ENCODE assay signal across 28 mouse cellular contexts in genomic region chr10:73519438-73519837, GRCm38 (mm10).
DNase-seq lines count a peak whose midpoint lies in the region; ATAC-seq and TF ChIP-seq lines count a peak whose summit lies in the region.
"Had no signal": no experiment of that assay in that cellular context is flagged by ENCODE, and none has a peak within 500 bp of the region (broad histone marks: within the 10 kb centered on the region; RNA-seq: fewer than 3 reads in every experiment).

No protein-coding gene starts in this region.

- ATAC-seq in embryonic facial prominence, embryonic 11.5 days (replicated peaks; ENCODE audit: insufficient number of reproducible peaks, low FRiP score, low TSS enrichment, low read depth) = no peak
- ATAC-seq in limb, embryonic 14.5 days (ENCODE audit: low FRiP score, low read depth) = no peak
- no peak for ATAC-seq in hindbrain, postnatal 0 days
- ATAC-seq in granulocyte monocyte progenitor cell, adult 5-6 weeks (replicated peaks; ENCODE audit: poor library complexity, severe bottlenecking) = no peak
- ATAC-seq: CD4-positive, CD25-positive, alpha-beta regulatory T cell, adult 4 months; forebrain, embryonic 15.5 days; hindbrain, embryonic 16.5 days; intestine, postnatal 0 days had no signal

- H3K4me1 ChIP-seq in embryonic facial prominence, embryonic 11.5 days (ENCODE audit: control insufficient read depth, insufficient read depth, low read length) = no peaks in the 10 kb centered on the region
- no peaks in the 10 kb centered on the region for H3K4me1 ChIP-seq in limb, embryonic 14.5 days (ENCODE audit: control insufficient read depth, insufficient read depth, low read length)
- no peaks in the 10 kb centered on the region for H3K4me1 ChIP-seq in hindbrain, postnatal 0 days (ENCODE audit: insufficient read depth, low read length)
- H3K4me1 ChIP-seq: embryonic facial prominence, embryonic 12.5 days; forebrain, embryonic 12.5 days; forebrain, embryonic 15.5 days; heart, embryonic 12.5 days; heart, embryonic 15.5 days; hindbrain, embryonic 10.5 days; hindbrain, embryonic 13.5 days had no signal

- 64% methylated on average over 3 of the region's 3 CpGs for WGBS in embryonic facial prominence, embryonic 11.5 days
- 21% methylated on average over 3 of the region's 3 CpGs for WGBS in limb, embryonic 14.5 days
- WGBS in hindbrain, postnatal 0 days = 85% methylated on average over 3 of the region's 3 CpGs

- H3K9ac ChIP-seq in embryonic facial prominence, embryonic 11.5 days (replicated peaks; ENCODE audit: low read length) = no peak overlapping the region
- H3K9ac ChIP-seq in limb, embryonic 14.5 days (ENCODE audit: low read depth, low read length, severe bottlenecking) = no peak overlapping the region
- H3K9ac ChIP-seq in hindbrain, postnatal 0 days (replicated peaks; ENCODE audit: low read length) = no peak overlapping the region
- H3K9ac ChIP-seq: embryonic facial prominence, embryonic 12.5 days; forebrain, embryonic 12.5 days; forebrain, embryonic 15.5 days; heart, embryonic 12.5 days; heart, embryonic 15.5 days; hindbrain, embryonic 13.5 days had no signal

- TF ChIP-seq CTCF in hindbrain, postnatal 0 days (IDR thresholded peaks at IDR 0.05; ENCODE audit: low read depth) = no peak

- DNase-seq in embryo, embryonic 11 days = peak; percentile 45
- DNase-seq in embryonic facial prominence, embryonic 11.5 days (ENCODE audit: low spot score) = peak; percentile 38
- peak; percentile 33 for DNase-seq in hindlimb bud, embryonic 11.5 days (ENCODE audit: extremely low spot score, low read depth, low spot score)
- peak; percentile 25 for DNase-seq in limb, embryonic 14.5 days (ENCODE audit: low spot score)
- DNase-seq in kidney, adult 8-10 months = no peak
- DNase-seq in cerebellum, postnatal 4 days (ENCODE audit: low spot score in 2 of 2) = no peak
- DNase-seq in hindbrain, postnatal 0 days (ENCODE audit: low spot score) = no peak
- DNase-seq: adrenal gland, adult 8-10 months; adrenal gland, postnatal 25 days; cerebellum, adult 11-12 months; cerebellum, adult 8-10 months; cerebellum, postnatal 10 days; gastrocnemius, postnatal 14 days; heart, adult 18-20 months; heart, postnatal 10 days; heart, postnatal 36 days had no signal

- no peaks in the 10 kb centered on the region for H3K36me3 ChIP-seq in embryonic facial prominence, embryonic 11.5 days (replicated peaks; ENCODE audit: control insufficient read depth, insufficient read depth, low read depth, low read length)
- no peaks in the 10 kb centered on the region for H3K36me3 ChIP-seq in limb, embryonic 14.5 days (ENCODE audit: control insufficient read depth, insufficient read depth, low read length)
- H3K36me3 ChIP-seq in hindbrain, postnatal 0 days (ENCODE audit: insufficient read depth, low read length) = no peaks in the 10 kb centered on the region
- H3K36me3 ChIP-seq: embryonic facial prominence, embryonic 12.5 days; forebrain, embryonic 12.5 days; forebrain, embryonic 15.5 days; heart, embryonic 12.5 days; heart, embryonic 15.5 days; hindbrain, embryonic 10.5 days; hindbrain, embryonic 13.5 days had no signal

- no peak overlapping the region for H3K4me3 ChIP-seq in embryonic facial prominence, embryonic 11.5 days (ENCODE audit: low read depth, low read length)
- H3K4me3 ChIP-seq in limb, embryonic 14.5 days (replicated peaks; ENCODE audit: low read length) = no peak overlapping the region
- H3K4me3 ChIP-seq in hindbrain, postnatal 0 days (ENCODE audit: low read length) = no peak overlapping the region
- H3K4me3 ChIP-seq: embryonic facial prominence, embryonic 12.5 days; erythroblast, embryonic 14.5 days; forebrain, embryonic 12.5 days; forebrain, embryonic 15.5 days; heart, embryonic 12.5 days; heart, embryonic 15.5 days; hindbrain, embryonic 10.5 days; hindbrain, embryonic 13.5 days had no signal

- no peaks in the 10 kb centered on the region for H3K27me3 ChIP-seq in embryonic facial prominence, embryonic 11.5 days (ENCODE audit: control insufficient read depth, insufficient read depth, low read length)
- no peaks in the 10 kb centered on the region for H3K27me3 ChIP-seq in limb, embryonic 14.5 days (ENCODE audit: control insufficient read depth, insufficient read depth, low read length)
- no peaks in the 10 kb centered on the region for H3K27me3 ChIP-seq in hindbrain, postnatal 0 days (ENCODE audit: insufficient read depth, low read length)
- H3K27me3 ChIP-seq: embryonic facial prominence, embryonic 12.5 days; forebrain, embryonic 12.5 days; forebrain, embryonic 15.5 days; heart, embryonic 12.5 days; heart, embryonic 15.5 days; hindbrain, embryonic 13.5 days had no signal

- TF ChIP-seq POLR2A in limb, embryonic 14.5 days (IDR thresholded peaks at IDR 0.05; ENCODE audit: borderline replicate concordance, extremely low read depth, insufficient read depth, insufficient read length) = no peak

- no peak overlapping the region for H3K4me2 ChIP-seq in embryonic facial prominence, embryonic 11.5 days (ENCODE audit: low read depth, low read length)
- H3K4me2 ChIP-seq in limb, embryonic 14.5 days (replicated peaks; ENCODE audit: low read depth, low read length, severe bottlenecking) = no peak overlapping the region
- no peak overlapping the region for H3K4me2 ChIP-seq in hindbrain, postnatal 0 days (ENCODE audit: low read depth, low read length)
- H3K4me2 ChIP-seq: embryonic facial prominence, embryonic 12.5 days; forebrain, embryonic 12.5 days; forebrain, embryonic 15.5 days; heart, embryonic 12.5 days; heart, embryonic 15.5 days; hindbrain, embryonic 13.5 days had no signal

- H3K9me3 ChIP-seq in embryonic facial prominence, embryonic 11.5 days (replicated peaks; ENCODE audit: control insufficient read depth, low read length) = no peaks in the 10 kb centered on the region
- H3K9me3 ChIP-seq in limb, embryonic 14.5 days (ENCODE audit: control insufficient read depth, low read length) = no peaks in the 10 kb centered on the region
- H3K9me3 ChIP-seq in hindbrain, postnatal 0 days (ENCODE audit: low read length) = no peaks in the 10 kb centered on the region
- H3K9me3 ChIP-seq: embryonic facial prominence, embryonic 12.5 days; forebrain, embryonic 12.5 days; forebrain, embryonic 15.5 days; heart, embryonic 12.5 days; heart, embryonic 15.5 days; hindbrain, embryonic 10.5 days; hindbrain, embryonic 13.5 days had no signal

- no peak overlapping the region for H3K27ac ChIP-seq in embryonic facial prominence, embryonic 11.5 days (replicated peaks; ENCODE audit: low read depth, low read length)
- no peak overlapping the region for H3K27ac ChIP-seq in limb, embryonic 14.5 days (replicated peaks; ENCODE audit: low read depth, low read length)
- no peak overlapping the region for H3K27ac ChIP-seq in hindbrain, postnatal 0 days
- H3K27ac ChIP-seq: embryonic facial prominence, embryonic 12.5 days; forebrain, embryonic 12.5 days; forebrain, embryonic 15.5 days; heart, embryonic 15.5 days; hindbrain, embryonic 10.5 days; hindbrain, embryonic 13.5 days had no signal

Comparison
In these comparisons a context has a peak if more than half of its experiments do, and no peak if none do; other contexts are left out.
1. DNase-seq: peak in embryo, embryonic 11 days (single experiment), embryonic facial prominence, embryonic 11.5 days (single experiment), hindlimb bud, embryonic 11.5 days (single experiment) and limb, embryonic 14.5 days (single experiment); none in kidney, adult 8-10 months (0 of 2), cerebellum, postnatal 4 days (0 of 2) and hindbrain, postnatal 0 days (single experiment).